25 mouse cellular contexts compared by ENCODE assay signal in genomic region chr1:54186347-54186746, GRCm38 (mm10). TPM values are rescaled to one million over a fixed set of nuclear protein-coding genes. Genes with fewer than 3 reads are reported as not detected.
A peak's percentile ranks its signal among the peaks of the same experiment; 100 is the strongest.
DNase-seq lines count a peak whose midpoint lies in the region; ATAC-seq lines count a peak whose summit lies in the region.
"Had no signal": no experiment of that assay in that cellular context is flagged by ENCODE, and none has a peak within 500 bp of the region (broad histone marks: within the 10 kb centered on the region; RNA-seq: fewer than 3 reads in every experiment).

No protein-coding gene starts in this region.

- 0 out of 2 replicates have a peak overlapping the region, but pooled peaks have one; percentile 18 for H3K27ac ChIP-seq in heart, embryonic 10.5 days
- H3K27ac ChIP-seq in liver, embryonic 11.5 days (ENCODE audit: low read depth, low read length): no peak overlapping the region
- H3K27ac ChIP-seq: embryonic facial prominence, embryonic 15.5 days; gastrocnemius, adult 2 months; heart, adult 2 months; hindbrain, embryonic 14.5 days; hindbrain, postnatal 0 days had no signal

- no peaks in the 10 kb centered on the region for H3K27me3 ChIP-seq in heart, embryonic 10.5 days (ENCODE audit: insufficient read depth, poor library complexity, severe bottlenecking)
- no peaks in the 10 kb centered on the region for H3K27me3 ChIP-seq in liver, embryonic 11.5 days (replicated peaks; ENCODE audit: control insufficient read depth, insufficient read depth, low read length)
- H3K27me3 ChIP-seq: embryonic facial prominence, embryonic 15.5 days had no signal

- H3K36me3 ChIP-seq in heart, embryonic 10.5 days: no peaks in the 10 kb centered on the region
- no peaks in the 10 kb centered on the region for H3K36me3 ChIP-seq in liver, embryonic 11.5 days (ENCODE audit: control insufficient read depth, insufficient read depth, low read length)
- H3K36me3 ChIP-seq: embryonic facial prominence, embryonic 15.5 days had no signal

- ATAC-seq in liver, embryonic 11.5 days (replicated peaks; ENCODE audit: low FRiP score): peak; percentile 73; the same call in 1 of the 2 replicates
- ATAC-seq: activated CD4-positive, CD25-positive, alpha-beta regulatory T cell, adult 4 months; forebrain, embryonic 14.5 days; forebrain, postnatal 0 days; hindbrain, postnatal 0 days; inflammation-experienced regulatory T-cells, adult 6 months; intestine, embryonic 16.5 days had no signal

- H3K4me2 ChIP-seq in liver, embryonic 11.5 days: no peak overlapping the region
- H3K4me2 ChIP-seq: embryonic facial prominence, embryonic 15.5 days; hindbrain, embryonic 14.5 days had no signal

- H3K4me1 ChIP-seq in heart, embryonic 10.5 days: peaks cover 17% of the 10 kb centered on the region
- H3K4me1 ChIP-seq in liver, embryonic 11.5 days (replicated peaks; ENCODE audit: control insufficient read depth, insufficient read depth, low read length): no peaks in the 10 kb centered on the region

- H3K9me3 ChIP-seq in heart, embryonic 10.5 days: no peaks in the 10 kb centered on the region
- no peaks in the 10 kb centered on the region for H3K9me3 ChIP-seq in liver, embryonic 11.5 days (ENCODE audit: control insufficient read depth, low read length)
- H3K9me3 ChIP-seq: embryonic facial prominence, embryonic 15.5 days had no signal

- H3K9ac ChIP-seq in liver, embryonic 11.5 days (ENCODE audit: low read depth, low read length): no peak overlapping the region
- H3K9ac ChIP-seq: embryonic facial prominence, embryonic 15.5 days; forebrain, postnatal 0 days; hindbrain, embryonic 14.5 days had no signal

- 8% methylated on average over 3 of the region's 3 CpGs for WGBS in heart, embryonic 10.5 days
- WGBS in liver, embryonic 11.5 days: 23% methylated on average over 3 of the region's 3 CpGs

- peak; percentile 5 for DNase-seq in embryo, embryonic 10.5 days (ENCODE audit: low spot score)
- DNase-seq in embryo, embryonic 10 days (ENCODE audit: low spot score): no peak
- DNase-seq in heart, embryonic 10.5 days (ENCODE audit: low spot score): no peak
- DNase-seq in heart, adult 9 months (ENCODE audit: low spot score in 2 of 2): no peak
- no peak for DNase-seq in liver, embryonic 11.5 days (ENCODE audit: low spot score)
- DNase-seq in liver: no peak
- DNase-seq: adrenal gland, adult 8-10 months; adrenal gland, postnatal 25 days; cerebellum, adult 11-12 months; cerebellum, adult 9-10 months; cerebellum, postnatal 14 days; embryo, embryonic 11 days; forebrain, postnatal 0 days; gastrocnemius, adult 2 months; gastrocnemius, postnatal 14 days; heart, adult 2 months; heart, postnatal 36 days; kidney, adult 18-20 months had no signal

- H3K4me3 ChIP-seq in heart, embryonic 10.5 days: no peak overlapping the region
- H3K4me3 ChIP-seq in liver, embryonic 11.5 days (ENCODE audit: low read depth, low read length): no peak overlapping the region
- H3K4me3 ChIP-seq: embryonic facial prominence, embryonic 15.5 days; gastrocnemius, adult 2 months; heart, adult 2 months had no signal

RNA-seq across cellular contexts. Expression of gene Hecw2, which starts 8.6 kb away (rescaled TPM):
- 5.2 and 6.6 TPM in 2 replicates for polyA plus RNA-seq in heart, embryonic 10.5 days (2016; fragmentation: Nextera tagmentation; extraction: Ambion mirVana)
- 1.8 TPM in 2 replicates for polyA plus RNA-seq in liver, embryonic 11.5 days (2014; fragmentation: Nextera tagmentation; extraction: Ambion mirVana)
